Mouse (Mus musculus): Measurements from ENCODE around the gene Gm49601. TPM values are rescaled to one million over a fixed set of nuclear protein-coding genes. Genes with fewer than 3 reads are reported as not detected.

The Gm49601 gene
- polyA plus RNA-seq, 1 experiment from 2014 or later, result 6.9 TPM

GRCm38 (mm10) chr16:18598006-18598405, 28.2 kb downstream of the Gm49601 start:
- peaks cover 13% of the 10 kb centered on the region for H3K4me1 ChIP-seq
- ATAC-seq (ENCODE audit: insufficient number of reproducible peaks, low FRiP score, low TSS enrichment, low read depth), result no peak
- H3K9ac ChIP-seq, result no peak overlapping the region
- H3K9me3 ChIP-seq, result no peaks in the 10 kb centered on the region
- 59% methylated on average over 3 of the region's 3 CpGs for WGBS
- no peaks in the 10 kb centered on the region for H3K36me3 ChIP-seq
- no peak overlapping the region for H3K27ac ChIP-seq
- peaks cover 12% of the 10 kb centered on the region for H3K27me3 ChIP-seq
- H3K4me3 ChIP-seq, result no peak overlapping the region
- H3K4me2 ChIP-seq, result no peak overlapping the region

DNA sequence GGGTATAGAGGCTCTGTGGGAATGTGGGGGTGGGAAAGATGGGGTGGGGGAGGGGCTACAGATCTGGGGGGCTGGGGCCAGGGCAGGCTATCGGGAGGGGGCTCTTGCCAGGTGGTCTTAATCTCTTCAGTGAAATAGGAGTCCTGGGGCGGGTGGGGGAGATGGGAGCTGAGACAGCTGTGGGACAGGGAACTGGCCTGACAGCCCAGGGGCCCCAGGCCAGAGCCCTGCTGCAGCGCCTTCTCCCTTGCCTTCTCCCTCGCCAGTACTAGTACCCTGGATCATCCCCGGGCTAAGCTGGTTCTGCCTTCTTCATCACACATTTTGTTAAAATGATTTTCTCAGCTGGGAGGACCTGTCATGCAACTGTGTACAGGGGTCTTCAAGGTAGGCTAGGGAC, 30.0 kb downstream of the Gm49601 start:
- 44% methylated on average over 5 of the region's 5 CpGs for WGBS
- H3K9ac ChIP-seq, result no peak overlapping the region
- ATAC-seq (ENCODE audit: insufficient number of reproducible peaks, low FRiP score, low TSS enrichment, low read depth), result no peak
- peaks cover 10% of the 10 kb centered on the region for H3K4me1 ChIP-seq
- no peaks in the 10 kb centered on the region for H3K36me3 ChIP-seq
- no peak overlapping the region for H3K27ac ChIP-seq
- peaks cover 25% of the 10 kb centered on the region for H3K27me3 ChIP-seq
- H3K9me3 ChIP-seq, result no peaks in the 10 kb centered on the region
- no peak overlapping the region for H3K4me2 ChIP-seq
- H3K4me3 ChIP-seq, result no peak overlapping the region

DNA sequence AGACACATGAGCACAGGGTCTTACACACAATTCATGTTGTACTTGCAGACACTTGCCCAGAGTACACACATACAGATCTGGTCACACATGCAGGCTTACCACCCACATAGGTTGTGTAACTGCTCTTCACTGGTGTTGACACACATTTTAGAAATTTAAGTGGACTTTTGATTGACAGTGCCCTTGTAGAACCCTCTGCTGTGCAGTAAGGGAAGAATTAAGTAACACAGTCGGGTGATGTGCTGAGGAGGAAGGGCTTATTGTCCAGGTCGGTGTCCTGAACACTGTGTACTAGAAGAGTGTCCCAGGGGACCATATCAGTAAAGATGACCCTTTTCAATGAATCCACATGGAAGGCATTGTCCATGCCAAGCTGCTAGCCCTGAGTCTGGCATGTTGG, 32.3 kb downstream of the Gm49601 start:
- H3K4me3 ChIP-seq, result no peak overlapping the region
- H3K36me3 ChIP-seq, result no peaks in the 10 kb centered on the region
- peaks cover 24% of the 10 kb centered on the region for H3K4me1 ChIP-seq
- no peak overlapping the region for H3K9ac ChIP-seq
- no peaks in the 10 kb centered on the region for H3K9me3 ChIP-seq
- H3K4me2 ChIP-seq, result no peak overlapping the region
- H3K27ac ChIP-seq, result no peak overlapping the region
- peaks cover 49% of the 10 kb centered on the region for H3K27me3 ChIP-seq
- 75% methylated on average over 2 of the region's 2 CpGs for WGBS
- no peak for ATAC-seq (ENCODE audit: insufficient number of reproducible peaks, low FRiP score, low TSS enrichment, low read depth)

- Histone ChIP-seq H3K27ac (no peak overlapping the region), H3K4me2 (peak overlapping the region; percentile 51), H3K4me1 (peaks cover 45% of the 10 kb centered on the region), H3K36me3 (no peaks in the 10 kb centered on the region), H3K27me3 (peaks cover 75% of the 10 kb centered on the region), H3K4me3 (peak overlapping the region; percentile 28), H3K9ac (peak overlapping the region; percentile 5; the same call in 1 of the 2 replicates), H3K9me3 (no peaks in the 10 kb centered on the region)
- 5% methylated on average over 59 of the region's 59 CpGs for WGBS
- ATAC-seq (ENCODE audit: insufficient number of reproducible peaks, low FRiP score, low TSS enrichment, low read depth), result no peak
Observed at GRCm38 (mm10) chr16:18591047-18592018, 34.9 kb downstream of the Gm49601 start.

DNA sequence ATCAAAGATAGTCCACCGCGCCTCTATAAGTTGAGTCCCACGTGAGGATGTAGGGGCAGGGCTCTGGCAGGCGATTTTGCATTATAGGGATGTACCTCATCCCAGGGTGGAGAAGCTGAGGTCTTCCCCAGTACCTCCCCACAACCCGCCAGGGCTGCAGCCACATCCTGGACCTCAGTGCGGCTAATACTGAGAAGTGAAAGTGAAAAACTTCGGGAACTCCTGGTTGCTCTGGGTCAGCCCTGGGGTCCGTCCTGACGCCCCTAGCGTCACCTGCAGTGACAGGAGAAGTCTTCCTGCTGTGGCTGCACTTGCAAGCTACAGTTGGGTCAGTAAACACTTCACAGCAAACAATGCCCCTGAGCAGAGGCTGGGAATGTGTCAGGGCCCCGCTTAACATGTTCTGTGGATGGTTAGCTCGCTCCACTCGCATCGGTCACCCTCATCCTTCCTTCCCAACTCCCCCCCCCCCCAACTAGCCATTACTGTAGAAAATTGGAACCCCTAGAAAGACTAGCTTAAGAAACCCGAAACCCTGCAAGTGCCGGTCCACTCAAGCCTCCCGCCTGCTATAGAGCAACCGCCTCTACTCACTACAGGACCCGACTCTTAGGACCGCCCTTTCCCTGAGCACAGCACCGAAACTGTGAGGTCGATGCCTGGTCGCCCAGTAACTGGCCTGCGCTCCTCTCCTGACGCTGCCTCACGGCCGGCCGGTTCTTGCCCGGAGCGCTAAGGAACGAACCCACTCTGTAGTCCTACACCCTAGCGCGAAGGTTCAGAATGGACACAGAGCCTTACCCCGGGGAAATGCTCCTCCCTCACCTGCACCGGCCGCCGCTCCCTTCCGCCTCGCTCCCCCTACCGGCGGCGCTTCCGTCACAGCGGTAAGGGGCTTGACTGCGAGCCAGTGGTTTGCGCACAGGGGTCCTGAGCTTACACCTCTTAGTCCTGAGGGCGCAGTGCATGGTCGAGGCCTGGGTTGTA, 36.1 kb downstream of the Gm49601 start, which contains the start of gene Tbx1:
Gene Tbx1 (minus strand): TSS at position 868 of the 987 bp plus-strand sequence.
- Histone ChIP-seq H3K4me3 (peak within 1 kb of the TSS; percentile 33), H3K27ac (no peak within 1 kb of the TSS), H3K9ac (peak within 1 kb of the TSS; percentile 17; the same call in 1 of the 2 replicates), H3K4me2 (peak within 1 kb of the TSS; percentile 51), H3K4me1 (peaks cover 53% of the 10 kb centered on the region), H3K9me3 (no peaks in the 10 kb centered on the region), H3K27me3 (peaks cover 87% of the 10 kb centered on the region), H3K36me3 (no peaks in the 10 kb centered on the region)
- no peak for ATAC-seq (ENCODE audit: insufficient number of reproducible peaks, low FRiP score, low TSS enrichment, low read depth)
- WGBS, result 8% methylated on average over 48 of the region's 48 CpGs

DNA sequence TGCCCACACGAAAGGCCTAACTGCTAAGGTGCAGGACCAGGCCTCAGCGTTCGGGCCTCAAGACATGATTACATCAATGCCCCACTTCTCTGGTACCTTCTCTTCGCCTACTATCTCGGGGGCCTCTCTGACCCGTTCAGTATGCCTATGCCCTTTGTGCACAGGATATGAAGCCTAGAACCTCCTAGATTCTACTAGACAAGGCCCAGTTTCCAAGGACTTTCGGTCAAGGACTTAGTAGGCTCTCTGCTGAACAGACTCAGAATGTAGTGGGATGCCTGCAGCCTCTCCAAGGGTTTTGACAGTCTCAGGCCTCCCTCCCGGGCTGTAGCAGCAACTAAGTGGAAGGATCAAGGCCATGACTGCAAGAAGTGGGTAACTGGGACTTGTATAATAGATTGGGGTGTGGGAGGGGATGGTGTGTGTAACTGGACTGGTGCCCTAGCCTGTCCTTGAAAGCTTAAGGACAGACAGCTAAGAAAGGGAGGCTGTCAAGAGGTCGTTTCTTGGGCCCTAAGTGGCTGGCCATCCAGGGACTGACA, 37.1 kb downstream of the Gm49601 start:
- peaks cover 53% of the 10 kb centered on the region for H3K4me1 ChIP-seq
- H3K36me3 ChIP-seq, result no peaks in the 10 kb centered on the region
- no peak for ATAC-seq (ENCODE audit: insufficient number of reproducible peaks, low FRiP score, low TSS enrichment, low read depth)
- H3K4me2 ChIP-seq, result peak overlapping the region; percentile 88; the same call in 1 of the 2 replicates
- H3K4me3 ChIP-seq, result no peak overlapping the region
- WGBS, result 45% methylated on average over 9 of the region's 9 CpGs
- peaks cover 96% of the 10 kb centered on the region for H3K27me3 ChIP-seq
- H3K27ac ChIP-seq, result no peak overlapping the region
- H3K9me3 ChIP-seq, result no peaks in the 10 kb centered on the region
- no peak overlapping the region for H3K9ac ChIP-seq

- H3K9me3 ChIP-seq, result no peaks in the 10 kb centered on the region
- no peak overlapping the region for H3K27ac ChIP-seq
- peak overlapping the region; percentile 88 for H3K4me2 ChIP-seq
- no peak for ATAC-seq (ENCODE audit: insufficient number of reproducible peaks, low FRiP score, low TSS enrichment, low read depth)
- WGBS, result 16% methylated on average over 31 of the region's 31 CpGs
- no peaks in the 10 kb centered on the region for H3K36me3 ChIP-seq
- H3K4me3 ChIP-seq, result peak overlapping the region; percentile 51; the same call in 1 of the 2 replicates
- H3K9ac ChIP-seq, result no peak overlapping the region
- H3K27me3 ChIP-seq, result peaks cover 96% of the 10 kb centered on the region
- H3K4me1 ChIP-seq, result peaks cover 53% of the 10 kb centered on the region
Observed at GRCm38 (mm10) chr16:18588738-18589055, 37.5 kb downstream of the Gm49601 start.

- Histone ChIP-seq H3K4me2 (peak overlapping the region; percentile 88), H3K4me1 (peaks cover 53% of the 10 kb centered on the region), H3K9ac (no peak overlapping the region), H3K27ac (no peak overlapping the region), H3K36me3 (no peaks in the 10 kb centered on the region), H3K4me3 (peak overlapping the region; percentile 51), H3K9me3 (no peaks in the 10 kb centered on the region), H3K27me3 (peaks cover 96% of the 10 kb centered on the region)
- 6% methylated on average over 57 of the region's 57 CpGs for WGBS
- peak; percentile 18; the same call in 1 of the 2 replicates for ATAC-seq (ENCODE audit: insufficient number of reproducible peaks, low FRiP score, low TSS enrichment, low read depth)
Observed at GRCm38 (mm10) chr16:18587847-18588737, 38.1 kb downstream of the Gm49601 start.

- Histone ChIP-seq H3K4me2 (peak overlapping the region; percentile 88), H3K27ac (peak overlapping the region; percentile 57; the same call in 1 of the 2 replicates)
- WGBS, result 2% methylated on average over 42 of the region's 62 CpGs
Observed at GRCm38 (mm10) chr16:18586906-18587546, 39.2 kb downstream of the Gm49601 start.

DNA sequence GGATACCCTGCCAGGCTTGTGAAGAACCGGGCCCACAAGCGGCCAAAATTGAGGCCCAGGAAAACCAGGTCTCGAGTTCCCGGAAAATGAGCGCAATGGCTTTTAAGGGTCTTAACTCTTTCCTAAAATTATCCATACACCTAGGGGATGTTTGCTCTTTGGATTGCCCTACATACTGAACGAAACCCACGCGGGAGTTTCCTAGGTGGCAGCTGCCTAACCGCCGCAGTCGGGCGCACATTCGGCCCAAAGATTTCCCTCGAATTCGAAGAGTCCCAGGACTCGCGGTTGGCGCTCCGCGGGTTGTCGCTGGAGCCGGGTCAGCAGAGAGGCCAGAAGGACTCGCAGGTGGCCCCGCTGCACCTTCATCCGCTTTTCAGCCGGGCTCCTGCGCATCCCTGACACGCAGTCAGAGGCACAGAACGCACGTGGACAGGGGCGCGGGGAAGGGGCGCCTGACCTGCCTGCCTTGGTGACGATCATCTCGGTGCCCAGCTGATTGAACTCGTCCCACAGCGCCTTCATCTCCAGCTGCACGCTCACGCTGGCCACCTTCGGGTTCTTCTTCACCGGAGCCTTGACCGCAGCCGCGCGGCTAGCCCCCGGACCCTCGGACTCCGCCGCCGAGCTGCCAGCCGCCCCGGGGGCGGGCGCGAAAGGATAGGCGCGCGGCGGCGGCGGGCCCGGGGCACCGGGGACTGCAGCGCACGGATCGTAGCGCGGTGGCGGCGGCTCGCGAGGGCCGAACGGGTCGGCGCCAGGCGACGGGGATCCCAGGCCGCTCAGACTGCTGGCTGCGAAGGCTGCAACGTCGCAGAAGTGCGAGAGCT, 39.9 kb downstream of the Gm49601 start:
- peak overlapping the region; percentile 51 for H3K4me3 ChIP-seq
- ATAC-seq (ENCODE audit: insufficient number of reproducible peaks, low FRiP score, low TSS enrichment, low read depth), result no peak
- H3K36me3 ChIP-seq, result no peaks in the 10 kb centered on the region
- peak overlapping the region; percentile 57; the same call in 1 of the 2 replicates for H3K27ac ChIP-seq
- peak overlapping the region; percentile 88 for H3K4me2 ChIP-seq
- H3K4me1 ChIP-seq, result peaks cover 63% of the 10 kb centered on the region
- peak overlapping the region; percentile 39 for H3K9ac ChIP-seq
- whole genome bisulfite sequencing, result 4% methylated on average over 70 of the region's 83 CpGs
- no peaks in the 10 kb centered on the region for H3K9me3 ChIP-seq
- peaks cover 100% of the 10 kb centered on the region for H3K27me3 ChIP-seq

More at GRCm38 (mm10) chr16:18586906-18587546, 39.2 kb downstream of the Gm49601 start:
- ATAC-seq (ENCODE audit: insufficient number of reproducible peaks, low FRiP score, low TSS enrichment, low read depth), result no peak
- Histone ChIP-seq H3K4me1 (peaks cover 63% of the 10 kb centered on the region), H3K9ac (peak overlapping the region; percentile 39), H3K36me3 (no peaks in the 10 kb centered on the region), H3K9me3 (no peaks in the 10 kb centered on the region), H3K4me3 (peak overlapping the region; percentile 51), H3K27me3 (peaks cover 100% of the 10 kb centered on the region)
